Mouse (Mus musculus): Measurements from ENCODE around the gene Rapgef1. TPM values are rescaled to one million over a fixed set of nuclear protein-coding genes. Genes with fewer than 3 reads are reported as not detected.
A peak's percentile ranks its signal among the peaks of the same experiment; 100 is the strongest.
"Not testable (repeated sequence)": the region's sequence is repeated elsewhere in the genome, so short reads cannot be mapped to it uniquely, and the experiment has no call there.

Rapgef1 gene
- polyA plus RNA-seq, 1 experiment from 2014 or later: 15.9 TPM

- H3K27ac ChIP-seq: peak overlapping the region; percentile 59; the same call in 1 of the 2 replicates
- no peaks in the 10 kb centered on the region for H3K27me3 ChIP-seq
- no peak for ATAC-seq (ENCODE audit: insufficient number of reproducible peaks, low FRiP score, low TSS enrichment, low read depth)
- peaks cover 3% of the 10 kb centered on the region; the same call in 1 of the 2 replicates for H3K4me1 ChIP-seq
- no peak overlapping the region for H3K9ac ChIP-seq
- WGBS: 57% methylated on average over 11 of the region's 11 CpGs
- H3K36me3 ChIP-seq: peaks cover 4% of the 10 kb centered on the region; the same call in 1 of the 2 replicates
- H3K4me2 ChIP-seq: no peak overlapping the region
- H3K9me3 ChIP-seq: no peaks in the 10 kb centered on the region
- H3K4me3 ChIP-seq: no peak overlapping the region
Measured at GRCm38 (mm10) chr2:29767976-29768709, 148.6 kb downstream of the Rapgef1 start.

DNA sequence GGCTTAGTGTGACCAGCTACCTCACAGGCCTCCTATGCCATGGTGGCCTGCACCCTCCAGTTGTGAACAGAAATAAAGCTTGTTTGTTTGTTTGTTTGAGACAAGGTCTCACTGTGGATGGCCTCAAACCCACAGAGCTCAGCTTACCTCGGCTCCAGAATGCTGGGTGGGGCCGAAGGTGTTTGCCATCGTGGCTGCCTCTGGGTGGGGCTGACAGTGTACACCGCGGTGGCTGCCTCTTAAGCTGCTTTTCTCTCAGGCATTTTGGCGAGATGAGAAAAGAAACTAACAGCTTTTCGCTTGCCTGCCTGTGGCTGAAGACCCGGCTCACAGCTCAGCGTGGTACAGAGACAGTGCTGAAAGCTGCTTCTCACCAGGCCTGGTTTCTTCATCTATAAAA is 149.4 kb downstream of the Rapgef1 start:
- 55% methylated on average over 9 of the region's 9 CpGs for WGBS
- ATAC-seq (ENCODE audit: insufficient number of reproducible peaks, low FRiP score, low TSS enrichment, low read depth): no peak
- no peaks in the 10 kb centered on the region for H3K27me3 ChIP-seq
- H3K4me3 ChIP-seq: no peak overlapping the region
- no peak overlapping the region for H3K9ac ChIP-seq
- H3K4me1 ChIP-seq: peaks cover 3% of the 10 kb centered on the region; the same call in 1 of the 2 replicates
- H3K27ac ChIP-seq: no peak overlapping the region
- no peak overlapping the region for H3K4me2 ChIP-seq
- H3K9me3 ChIP-seq: no peaks in the 10 kb centered on the region
- H3K36me3 ChIP-seq: peaks cover 11% of the 10 kb centered on the region

- H3K27ac ChIP-seq: no peak overlapping the region
- H3K9me3 ChIP-seq: no peaks in the 10 kb centered on the region
Measured at GRCm38 (mm10) chr2:29770162-29770561, 150.6 kb downstream of the Rapgef1 start.

DNA sequence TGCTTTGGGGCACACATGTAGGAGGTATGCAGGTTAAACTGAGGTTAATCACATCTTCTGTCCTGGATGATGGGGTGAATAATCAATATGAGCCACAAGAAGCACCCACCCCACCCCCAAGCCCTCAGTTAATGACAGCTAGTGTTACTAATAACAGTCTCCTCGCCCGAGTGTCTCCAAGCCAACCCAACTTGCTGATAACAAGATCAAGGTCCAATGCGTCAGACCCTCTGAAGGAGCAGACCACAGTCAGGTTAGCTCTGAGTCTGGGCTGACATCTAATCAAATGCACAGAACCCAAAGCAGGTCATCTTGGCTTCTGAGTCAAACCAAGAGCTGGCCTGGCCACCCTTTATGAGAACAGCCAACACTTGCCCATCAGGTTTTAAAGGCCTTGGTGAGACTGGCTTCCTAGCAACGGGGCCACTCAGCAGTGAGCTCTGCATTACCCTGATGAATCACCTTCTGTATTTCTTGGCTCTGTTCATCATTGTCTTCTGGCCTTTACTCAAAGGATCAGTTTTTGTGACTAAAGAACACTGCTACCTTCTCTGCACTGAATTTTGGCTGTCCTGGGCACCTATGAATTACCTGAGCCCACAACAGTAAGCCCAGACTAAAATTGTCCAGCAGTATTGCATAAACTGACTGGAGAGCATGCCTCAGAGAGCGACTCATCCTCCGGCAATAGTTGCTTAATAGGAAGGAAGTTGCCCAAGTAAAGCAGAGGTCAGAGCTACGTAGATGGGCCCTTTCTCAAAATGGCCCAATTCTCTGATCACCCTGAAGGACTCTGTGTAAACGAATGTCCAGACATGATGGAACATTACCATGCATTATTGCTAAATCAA is 152.3 kb downstream of the Rapgef1 start:
- Histone ChIP-seq H3K36me3 (peaks cover 25% of the 10 kb centered on the region), H3K27ac (no peak overlapping the region), H3K9ac (no peak overlapping the region), H3K4me2 (no peak overlapping the region), H3K9me3 (no peaks in the 10 kb centered on the region), H3K27me3 (no peaks in the 10 kb centered on the region), H3K4me1 (peaks cover 3% of the 10 kb centered on the region; the same call in 1 of the 2 replicates), H3K4me3 (no peak overlapping the region)
- ATAC-seq (ENCODE audit: insufficient number of reproducible peaks, low FRiP score, low TSS enrichment, low read depth): no peak
- WGBS: 81% methylated on average over 8 of the region's 8 CpGs

More at GRCm38 (mm10) chr2:29770162-29770561, 150.6 kb downstream of the Rapgef1 start:
- Histone ChIP-seq H3K36me3 (peaks cover 17% of the 10 kb centered on the region), H3K4me3 (no peak overlapping the region), H3K9ac (no peak overlapping the region), H3K4me2 (no peak overlapping the region), H3K27me3 (no peaks in the 10 kb centered on the region), H3K4me1 (peaks cover 3% of the 10 kb centered on the region; the same call in 1 of the 2 replicates)
- ATAC-seq (ENCODE audit: insufficient number of reproducible peaks, low FRiP score, low TSS enrichment, low read depth): no peak

DNA sequence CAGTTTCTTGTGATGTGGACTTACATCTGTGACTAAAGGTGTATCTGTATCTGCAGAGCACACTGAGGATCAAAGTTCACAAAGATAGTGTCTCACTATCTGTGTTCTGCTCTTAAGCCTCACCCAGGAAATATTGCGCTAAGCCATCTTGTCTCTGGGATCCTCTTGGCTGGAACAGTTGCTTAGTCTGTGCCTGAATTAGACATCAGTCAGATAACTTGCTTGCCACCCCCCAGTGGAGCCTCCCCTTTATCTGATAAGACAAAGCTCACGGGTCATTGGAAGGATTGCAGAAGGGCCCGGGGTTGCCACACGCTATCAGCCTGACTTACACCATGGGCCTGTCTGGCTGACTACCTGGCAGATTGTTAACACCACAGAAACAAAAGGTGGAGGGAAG is 153.8 kb downstream of the Rapgef1 start:
- Histone ChIP-seq H3K27ac (no peak overlapping the region), H3K9me3 (no peaks in the 10 kb centered on the region), H3K27me3 (no peaks in the 10 kb centered on the region), H3K4me2 (no peak overlapping the region), H3K4me1 (0 out of 2 replicates have a peak, but pooled peaks cover 3% of the 10 kb centered on the region), H3K36me3 (peaks cover 40% of the 10 kb centered on the region), H3K4me3 (no peak overlapping the region), H3K9ac (no peak overlapping the region)
- 94% methylated on average over 4 of the region's 4 CpGs for WGBS
- ATAC-seq (ENCODE audit: insufficient number of reproducible peaks, low FRiP score, low TSS enrichment, low read depth): no peak

- not testable (repeated sequence) for H3K9me3 ChIP-seq; H3K4me1 ChIP-seq; H3K27ac ChIP-seq; ATAC-seq (ENCODE audit: insufficient number of reproducible peaks, low FRiP score, low TSS enrichment, low read depth); H3K27me3 ChIP-seq; H3K9ac ChIP-seq; H3K4me3 ChIP-seq; H3K4me2 ChIP-seq
- WGBS: 91% methylated on average over 2 of the region's 2 CpGs
- H3K36me3 ChIP-seq: peaks cover 94% of the 10 kb centered on the region
Measured at GRCm38 (mm10) chr2:29781256-29781655, 161.7 kb downstream of the Rapgef1 start.

DNA sequence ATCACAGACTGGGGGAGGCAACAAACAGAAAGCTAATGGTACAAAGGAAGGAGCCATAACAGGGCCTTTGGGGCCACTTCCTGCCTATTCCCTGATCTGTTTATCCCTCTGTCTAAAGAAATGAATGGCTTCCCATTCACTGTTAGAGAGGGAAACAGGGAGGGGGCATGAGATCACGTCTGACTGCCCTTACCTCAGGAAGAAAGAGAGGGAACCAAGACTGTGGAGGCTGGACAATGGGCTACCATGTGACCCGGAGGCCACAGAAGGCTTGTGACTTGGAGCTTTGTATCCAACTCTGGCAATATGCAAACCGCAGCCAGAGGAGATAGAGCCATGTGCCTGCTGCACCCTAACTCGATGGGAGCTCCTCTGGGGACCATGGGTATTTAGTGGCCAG is 164.8 kb downstream of the Rapgef1 start:
- Histone ChIP-seq H3K27me3 (no peaks in the 10 kb centered on the region), H3K9ac (no peak overlapping the region), H3K36me3 (peaks cover 65% of the 10 kb centered on the region), H3K27ac (no peak overlapping the region), H3K9me3 (no peaks in the 10 kb centered on the region), H3K4me2 (no peak overlapping the region), H3K4me1 (peaks cover 18% of the 10 kb centered on the region), H3K4me3 (no peak overlapping the region)
- 85% methylated on average over 4 of the region's 4 CpGs for WGBS
- ATAC-seq (ENCODE audit: insufficient number of reproducible peaks, low FRiP score, low TSS enrichment, low read depth): no peak

DNA sequence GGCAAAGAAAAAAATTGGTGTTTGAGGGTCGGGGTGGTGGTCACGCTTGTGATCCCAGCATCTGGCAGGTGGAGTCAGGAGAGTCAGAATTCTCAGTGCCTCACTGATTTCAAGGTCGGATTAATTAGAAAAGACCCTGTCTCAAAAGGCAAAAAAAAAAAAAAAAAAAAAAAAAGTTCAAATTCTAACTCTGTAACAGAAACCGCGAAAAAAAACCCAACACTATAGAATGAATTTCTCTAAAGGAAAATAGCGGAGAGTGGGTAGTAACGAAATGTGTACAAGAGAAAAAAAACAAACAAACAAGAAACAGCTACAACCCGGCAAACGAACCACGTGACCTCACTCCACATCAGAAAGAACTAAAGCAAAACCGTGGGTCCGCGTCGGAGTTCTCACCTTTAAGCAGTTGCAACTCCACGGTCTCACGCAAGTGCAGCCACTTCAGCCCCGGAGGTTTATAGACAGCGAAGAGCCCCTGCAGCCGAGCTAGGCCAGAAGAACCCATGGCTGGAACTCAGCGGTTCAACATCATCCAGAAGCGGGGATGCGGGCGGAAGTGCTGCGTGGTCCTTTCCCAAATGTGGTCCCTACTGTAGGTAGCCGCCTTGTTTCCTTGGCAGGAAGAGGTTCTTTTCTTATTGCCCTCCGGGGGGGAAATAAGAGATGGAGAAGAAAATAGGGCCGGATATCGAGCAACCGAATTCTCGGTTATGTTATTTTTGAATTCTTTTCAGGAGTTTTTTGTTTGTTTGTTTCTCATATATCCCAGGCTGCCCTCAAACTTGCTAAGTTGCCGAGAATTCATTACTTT is 167.8 kb downstream of the Rapgef1 start, which contains the start of gene Coq4:
TSS of gene Coq4 (plus strand) at position 390 of the 814 bp plus-strand sequence.
- H3K9ac ChIP-seq: peak within 1 kb of the TSS; percentile 76
- whole genome bisulfite sequencing: 1% methylated on average over 31 of the region's 31 CpGs
- H3K4me3 ChIP-seq: peak within 1 kb of the TSS; percentile 85
- no peaks in the 10 kb centered on the region for H3K9me3 ChIP-seq
- peak; percentile 77 for ATAC-seq (ENCODE audit: insufficient number of reproducible peaks, low FRiP score, low TSS enrichment, low read depth)
- peak within 1 kb of the TSS; percentile 86 for H3K4me2 ChIP-seq
- peaks cover 18% of the 10 kb centered on the region for H3K4me1 ChIP-seq
- peak within 1 kb of the TSS; percentile 78 for H3K27ac ChIP-seq
- H3K36me3 ChIP-seq: peaks cover 63% of the 10 kb centered on the region
- no peaks in the 10 kb centered on the region for H3K27me3 ChIP-seq

DNA sequence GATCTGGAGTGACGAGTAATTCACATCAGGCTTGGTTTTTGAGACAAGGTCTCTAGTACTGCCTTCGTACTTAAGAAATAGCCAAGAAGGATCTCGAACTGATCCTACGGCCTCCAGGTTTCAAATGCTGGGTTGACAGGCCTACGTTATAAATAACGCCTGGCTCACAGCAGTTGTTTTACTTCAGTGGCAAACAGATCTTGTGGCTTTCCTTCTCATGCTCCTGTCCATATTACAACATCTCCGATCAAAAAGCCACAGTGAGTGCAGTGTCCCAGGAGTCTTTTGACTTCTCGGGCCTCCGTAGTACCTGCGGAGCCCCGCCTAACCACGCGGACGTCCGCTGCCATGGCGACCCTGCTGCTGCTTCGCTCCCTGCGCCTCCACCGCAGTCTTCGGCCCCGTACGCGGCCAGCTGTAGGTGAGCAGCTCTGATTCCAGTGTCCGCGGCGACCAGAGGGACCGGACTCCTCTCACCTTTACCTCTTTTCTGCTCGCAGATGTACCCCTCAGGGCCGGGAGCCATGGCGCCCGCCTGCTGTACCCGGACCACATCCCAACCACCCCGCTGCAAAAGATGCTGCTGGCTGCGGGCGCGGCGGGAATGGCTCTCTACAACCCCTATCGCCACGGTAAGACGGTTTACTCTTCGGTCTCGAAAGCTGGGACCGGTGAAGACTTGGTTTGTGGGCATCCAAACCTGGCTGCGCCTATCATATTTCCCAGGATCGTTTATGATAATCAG is 168.6 kb downstream of the Rapgef1 start, which contains the start of gene Trub2:
TSS of gene Trub2 (minus strand) at position 566 of the 745 bp plus-strand sequence.
- WGBS: under 1% methylated on average over 45 of the region's 45 CpGs
- Histone ChIP-seq H3K27me3 (no peaks in the 10 kb centered on the region), H3K27ac (peak within 1 kb of the TSS; percentile 78), H3K9me3 (no peaks in the 10 kb centered on the region), H3K4me1 (peaks cover 18% of the 10 kb centered on the region), H3K4me2 (peak within 1 kb of the TSS; percentile 86), H3K4me3 (peak within 1 kb of the TSS; percentile 85), H3K36me3 (peaks cover 63% of the 10 kb centered on the region), H3K9ac (peak within 1 kb of the TSS; percentile 76)
- ATAC-seq (ENCODE audit: insufficient number of reproducible peaks, low FRiP score, low TSS enrichment, low read depth): peak; percentile 78
